In genomic region chr10:121759095-121759494, GRCm38 (mm10) we compare ENCODE assay signal across 14 mouse cellular contexts. TPM values are rescaled to one million over a fixed set of nuclear protein-coding genes. Genes with fewer than 3 reads are reported as not detected.
DNase-seq lines count a peak whose midpoint lies in the region; ATAC-seq and TF ChIP-seq lines count a peak whose summit lies in the region.
"Had no signal": no experiment of that assay in that cellular context is flagged by ENCODE, and none has a peak within 500 bp of the region (broad histone marks: within the 10 kb centered on the region; RNA-seq: fewer than 3 reads in every experiment).

No protein-coding gene starts in this region.

- TF ChIP-seq POLR2A in kidney, adult 2 months (IDR thresholded peaks at IDR 0.05; ENCODE audit: low read depth, low read length): no peak
- no peak for TF ChIP-seq POLR2A in testis, adult 2 months (IDR thresholded peaks at IDR 0.05; ENCODE audit: control insufficient read depth, low read depth, low read length)

- no peak for TF ChIP-seq EP300 in stomach, postnatal 0 days (optimal IDR thresholded peaks at IDR 0.05)

- no peaks in the 10 kb centered on the region for H3K36me3 ChIP-seq in kidney, adult 2 months (ENCODE audit: control insufficient read depth, insufficient read depth, low read length)
- no peaks in the 10 kb centered on the region for H3K36me3 ChIP-seq in testis, adult 2 months (ENCODE audit: control insufficient read depth, insufficient read depth, low read length)
- no peaks in the 10 kb centered on the region for H3K36me3 ChIP-seq in stomach, postnatal 0 days (ENCODE audit: control insufficient read depth, insufficient read depth, low read length)
- H3K36me3 ChIP-seq in forebrain, embryonic 15.5 days: no peaks in the 10 kb centered on the region

- ATAC-seq in common myeloid progenitor, adult 5-6 weeks (replicated peaks; ENCODE audit: low read depth, poor library complexity, severe bottlenecking): peak; percentile 42; the same call in 1 of the 2 replicates
- ATAC-seq in stomach, postnatal 0 days (ENCODE audit: low FRiP score, low TSS enrichment): no peak
- no peak for ATAC-seq in forebrain, embryonic 15.5 days (replicated peaks)

- DNase-seq in kidney, adult 2 months: no peak
- DNase-seq in kidney, adult 18-20 months: no peak
- DNase-seq in testis, postnatal 10 days (ENCODE audit: low spot score): no peak
- DNase-seq in stomach, postnatal 0 days (ENCODE audit: low spot score): no peak
- no peak for DNase-seq in thymus, adult 18-20 months
- DNase-seq: cerebellum, postnatal 25 days; gastrocnemius, postnatal 36 days; kidney, postnatal 10 days; spleen, adult 18-20 months had no signal

- H3K4me1 ChIP-seq in kidney, adult 2 months (ENCODE audit: control insufficient read depth, insufficient read depth, low read length): no peaks in the 10 kb centered on the region
- peaks cover 10% of the 10 kb centered on the region for H3K4me1 ChIP-seq in testis, adult 2 months (ENCODE audit: control insufficient read depth, insufficient read depth, low read length)
- no peaks in the 10 kb centered on the region for H3K4me1 ChIP-seq in stomach, postnatal 0 days (replicated peaks; ENCODE audit: control insufficient read depth, insufficient read depth)
- no peaks in the 10 kb centered on the region for H3K4me1 ChIP-seq in forebrain, embryonic 15.5 days

- H3K9me3 ChIP-seq in stomach, postnatal 0 days (ENCODE audit: control insufficient read depth, low read length): no peaks in the 10 kb centered on the region
- no peaks in the 10 kb centered on the region for H3K9me3 ChIP-seq in forebrain, embryonic 15.5 days

- 0 out of 2 replicates have a peak, but pooled peaks have one; percentile 18 for TF ChIP-seq CTCF in kidney, adult 2 months (conservative IDR thresholded peaks at IDR 0.05; ENCODE audit: insufficient read depth, insufficient read length, low read depth, low read length)
- peak; percentile 21; the same call in 1 of the 2 replicates for TF ChIP-seq CTCF in testis, adult 2 months (IDR thresholded peaks at IDR 0.05; ENCODE audit: control insufficient read depth, insufficient read depth, insufficient replicate concordance, low read depth, low read length)
- TF ChIP-seq CTCF in stomach, postnatal 0 days (IDR thresholded peaks at IDR 0.05; ENCODE audit: low read depth): peak; percentile 43; the same call in 1 of the 2 replicates

- no peak overlapping the region for H3K4me2 ChIP-seq in stomach, postnatal 0 days (replicated peaks; ENCODE audit: low read depth)
- no peak overlapping the region for H3K4me2 ChIP-seq in forebrain, embryonic 15.5 days (replicated peaks)

- H3K27ac ChIP-seq in kidney, adult 2 months (ENCODE audit: insufficient read depth, low read depth, low read length): no peak overlapping the region
- H3K27ac ChIP-seq in testis, adult 2 months (ENCODE audit: control insufficient read depth, insufficient read depth, low read depth, low read length): no peak overlapping the region
- H3K27ac ChIP-seq in stomach, postnatal 0 days (replicated peaks): no peak overlapping the region
- no peak overlapping the region for H3K27ac ChIP-seq in forebrain, embryonic 15.5 days (replicated peaks)
- H3K27ac ChIP-seq: macrophage had no signal

- 54% methylated on average over 8 of the region's 8 CpGs for WGBS in kidney, adult 2 months
- WGBS in stomach, postnatal 0 days: 42% methylated on average over 8 of the region's 8 CpGs
- 51% methylated on average over 8 of the region's 8 CpGs for WGBS in forebrain, embryonic 15.5 days

- H3K9ac ChIP-seq in stomach, postnatal 0 days (ENCODE audit: low read length): no peak overlapping the region
- H3K9ac ChIP-seq in forebrain, embryonic 15.5 days (replicated peaks): no peak overlapping the region

- no peak overlapping the region for H3K4me3 ChIP-seq in kidney, adult 2 months (ENCODE audit: insufficient read depth, low read depth, low read length)
- H3K4me3 ChIP-seq in testis, adult 2 months (ENCODE audit: control insufficient read depth, low read depth, low read length): no peak overlapping the region
- H3K4me3 ChIP-seq in stomach, postnatal 0 days (ENCODE audit: low read depth, low read length): no peak overlapping the region
- H3K4me3 ChIP-seq in forebrain, embryonic 15.5 days: no peak overlapping the region
- H3K4me3 ChIP-seq: erythroblast, embryonic 14.5 days had no signal

- no peaks in the 10 kb centered on the region for H3K27me3 ChIP-seq in kidney, adult 2 months (replicated peaks; ENCODE audit: control insufficient read depth, insufficient read depth, low read length)
- H3K27me3 ChIP-seq in testis, adult 2 months (ENCODE audit: control insufficient read depth, insufficient read depth, low read length): no peaks in the 10 kb centered on the region
- H3K27me3 ChIP-seq in stomach, postnatal 0 days (ENCODE audit: control insufficient read depth, insufficient read depth, low read length): no peaks in the 10 kb centered on the region
- H3K27me3 ChIP-seq in forebrain, embryonic 15.5 days: no peaks in the 10 kb centered on the region

RNA-seq across cellular contexts. Expression of gene BC048403, which starts 19.4 kb away (rescaled TPM):
- polyA plus RNA-seq in kidney, adult 2 months (2012; rRNA removed): 5.2 and 5.5 TPM in 2 replicates
- 3.0 and 3.3 TPM in 2 replicates for polyA plus RNA-seq in testis, adult 2 months (2012; rRNA removed)
- 4.8 and 5.5 TPM in 2 replicates for total RNA-seq in common myeloid progenitor, adult 5-6 weeks (2017)
- 2.4 and 2.7 TPM in 2 replicates for polyA plus RNA-seq in stomach, postnatal 0 days (2015; fragmentation: Nextera tagmentation; extraction: Ambion mirVana)
- polyA plus RNA-seq in forebrain, embryonic 15.5 days (2015; fragmentation: Nextera tagmentation; extraction: Ambion mirVana): 2.5 and 3.2 TPM in 2 replicates
